Mouse (Mus musculus) Patski (cell line): ENCODE results near the gene Rab3il1. TPM values are rescaled to one million over a fixed set of nuclear protein-coding genes. Genes with fewer than 3 reads are reported as not detected.

Source experiments
- ATAC-seq: fragments of 100-300 bp; one replicate; pipeline ENCODE4 v1.8.0; 2021
- CTCF ChIA-PET: fragments of 350-600 bp; sonication (Branson Sonifier 250); formaldehyde crosslinking; loops from one replicate; lab custom pipeline; 2022; ENCODE audit warnings: inconsistent platforms; lab: Charles Lee
- POLR2A ChIA-PET: fragments of 350-600 bp; sonication (Branson Sonifier 250); formaldehyde crosslinking; loops from one replicate; lab custom pipeline; 2022; ENCODE audit warnings: antibody characterized with exemption, inconsistent platforms; lab: Charles Lee
- DNase-seq: peaks from one replicate; pipeline ENCODE4 v3.0.0-alpha.2; 2011; ENCODE audit warnings: low read depth, low spot score
- H3K27me3 ChIP-seq: fragments of 371-371 bp; one replicate; pipeline ENCODE4 v1.5.1; 2021
- CTCF ChIP-seq: fragments of 100-300 bp; IDR thresholded peaks from one replicate; pipeline ENCODE4 v1.5.1; 2021
- in situ Hi-C: fragments of 300-500 bp; cut with MboI; formaldehyde crosslinking; loops from 3 replicates; pipeline ENCODE4 v1.11.1; 2018; ENCODE audit warnings: low pct_unique_long_range_greater_than_20kb, mixed read lengths
- polyA plus RNA-seq: library from polyadenylated mRNA; unstranded; gene quantifications from one replicate; pipeline ENCODE4 v1.2.3, GENCODE M21; 2021

Gene Rab3il1
- polyA plus RNA-seq, 1 experiment from 2014 or later: 0.71 TPM

DNA sequence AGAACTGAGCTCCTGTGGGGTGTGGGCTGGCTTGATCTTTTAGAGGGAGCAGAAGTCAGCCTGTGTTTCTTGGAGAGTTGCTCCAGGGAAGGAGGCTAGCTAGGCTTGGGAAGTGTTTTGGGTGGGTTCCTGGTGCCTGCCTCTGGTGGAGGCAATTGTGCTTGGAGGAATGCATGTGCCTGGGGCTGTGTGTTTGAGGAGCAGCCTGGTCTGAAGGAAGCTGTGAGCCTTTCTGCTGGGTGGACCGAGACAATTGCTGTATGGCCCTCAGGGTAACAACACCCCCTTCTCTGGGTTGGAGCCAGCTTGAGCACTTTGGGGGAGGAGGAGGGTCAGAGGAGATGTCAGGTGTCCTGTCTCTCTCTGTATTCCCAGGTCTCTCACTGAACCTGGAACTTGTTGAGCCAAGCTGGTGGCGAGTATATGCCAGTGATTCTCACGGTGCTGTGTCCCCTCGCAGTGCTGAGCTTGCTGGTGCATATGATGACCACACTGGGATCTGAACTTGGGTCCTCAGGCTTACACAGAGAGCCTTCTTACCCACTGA, 17.8 kb downstream of the Rab3il1 start:
- ChIA-PET CTCF (interaction anchor here (0.7 to 4.1 kb wide), 7 partner anchors 12 to 95 kb away, joined by 3 to 19 read pairs (median 4); partner anchors contain the start of gene Best1), POLR2A (interaction anchor here (0.5 kb wide), 1 partner anchor 109 kb away, joined by 5 read pairs; no protein-coding TSS in a partner anchor)
- H3K27me3 ChIP-seq: no peaks in the 10 kb centered on the region
- in situ Hi-C loops: no loop called here
- TF ChIP-seq CTCF: no peak
- no peak for ATAC-seq
- DNase-seq: no peak

- in situ Hi-C loops: no loop called here
- DNase-seq: no peak
- no peaks in the 10 kb centered on the region for H3K27me3 ChIP-seq
- ATAC-seq: no peak
- ChIA-PET CTCF (interaction anchor here (0.7 to 4.1 kb wide), 9 partner anchors 10 to 111 kb away, joined by 3 to 36 read pairs (median 6); partner anchors contain the start of genes Best1 and Rab3il1), POLR2A (interaction anchor here (0.8 to 2.1 kb wide), 4 partner anchors 11 to 68 kb away, joined by 3 to 4 read pairs (median 4); no protein-coding TSS in a partner anchor)
- no peak for TF ChIP-seq CTCF
Measured at GRCm38 (mm10) chr19:10021981-10022380, 20.5 kb downstream of the Rab3il1 start.

DNA sequence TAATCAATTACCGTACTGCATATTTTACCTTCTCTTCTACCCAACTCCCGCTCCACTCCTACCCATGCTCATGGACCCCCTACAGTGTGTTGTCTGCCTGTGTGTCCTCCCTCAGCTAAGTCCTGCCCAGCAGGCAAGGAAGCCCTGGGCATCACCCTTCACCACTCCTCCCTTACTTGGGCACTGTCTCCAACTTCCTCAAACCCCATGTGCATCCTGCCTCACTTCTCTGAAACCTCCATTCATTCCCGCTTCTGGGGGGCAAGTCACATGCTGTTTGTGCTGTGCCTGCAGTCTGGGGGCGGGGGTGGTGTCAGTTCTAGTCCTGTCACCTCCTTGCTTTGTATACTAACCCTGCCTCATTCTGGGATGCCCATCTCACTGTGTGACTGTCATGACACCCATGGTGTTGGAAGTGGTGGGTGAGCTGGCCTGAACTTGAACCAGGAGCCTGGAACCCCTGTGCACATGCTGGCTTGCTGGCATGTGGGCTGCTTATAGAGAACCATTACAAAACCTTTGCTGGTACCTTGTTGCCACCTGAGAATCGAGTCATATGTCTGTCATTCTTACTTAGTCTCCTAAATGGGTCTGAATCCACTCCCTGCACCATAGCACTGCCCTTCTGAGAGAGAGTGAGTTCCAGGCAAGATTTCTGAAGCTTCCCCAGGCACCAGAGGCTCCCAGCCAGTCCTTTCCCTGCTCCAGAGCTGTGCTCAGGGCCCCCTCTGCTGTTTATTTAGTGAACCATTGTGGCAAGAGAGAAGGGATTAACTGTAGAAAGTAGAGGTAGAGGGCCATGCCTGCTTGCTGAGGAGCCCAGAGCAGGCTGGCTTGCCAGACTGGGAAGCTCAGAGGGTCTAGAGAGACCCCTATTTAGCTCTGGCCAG, 21.2 kb downstream of the Rab3il1 start:
- DNase-seq: no peak
- ChIA-PET POLR2A (interaction anchor here (0.8 to 2.1 kb wide), 4 partner anchors 10 to 67 kb away, joined by 3 to 4 read pairs (median 4); no protein-coding TSS in a partner anchor), CTCF (interaction anchor here (0.7 to 4.1 kb wide), 13 partner anchors 8 to 111 kb away, joined by 3 to 36 read pairs (median 6); partner anchors contain the start of genes Best1 and Rab3il1)
- no peak for TF ChIP-seq CTCF
- ATAC-seq: peak; percentile 71
- in situ Hi-C loops: no loop called here
- no peaks in the 10 kb centered on the region for H3K27me3 ChIP-seq

GRCm38 (mm10) chr19:10023304-10023758, 21.9 kb downstream of the Rab3il1 start:
- ATAC-seq: peak; percentile 31
- no peaks in the 10 kb centered on the region for H3K27me3 ChIP-seq
- CTCF ChIA-PET: interaction anchor here (1.4 to 4.1 kb wide), 10 partner anchors 8 to 112 kb away, joined by 4 to 36 read pairs (median 7); partner anchors contain the start of genes Best1 and Rab3il1

DNA sequence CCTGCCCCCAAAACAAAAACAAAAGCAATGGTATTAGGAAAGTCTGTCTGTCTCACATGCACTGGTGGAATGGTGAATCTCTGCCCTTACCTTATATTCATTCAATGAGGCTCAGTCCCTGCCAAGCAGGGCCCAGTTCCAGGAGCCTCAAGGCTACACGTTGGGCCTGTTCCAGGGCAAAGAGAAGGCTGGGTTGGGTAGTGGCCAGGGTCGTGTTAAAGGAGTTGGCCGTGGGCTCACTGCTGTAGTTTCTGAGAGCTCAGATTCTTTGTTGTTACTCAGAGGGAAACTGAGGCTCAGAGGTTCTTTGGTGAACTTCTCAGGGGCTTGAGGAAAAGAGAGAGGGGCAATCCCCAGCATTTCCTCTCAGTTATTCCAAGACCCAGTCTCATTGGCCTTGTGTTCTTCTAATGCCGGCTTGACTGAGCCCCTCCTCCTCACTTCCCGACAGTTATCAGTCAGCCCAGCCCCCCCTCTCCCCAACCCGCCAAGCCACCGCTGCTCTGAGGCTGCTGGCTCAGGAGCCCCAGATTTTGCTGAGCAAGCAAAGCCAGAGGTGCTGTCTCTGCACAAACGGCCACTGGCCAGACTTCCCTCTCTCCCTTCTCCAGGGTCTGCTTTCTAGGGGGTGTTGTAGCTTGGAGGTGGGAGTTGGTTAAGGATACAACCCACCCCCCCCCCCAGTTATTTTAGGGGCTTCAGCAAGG, 23.9 kb downstream of the Rab3il1 start:
- CTCF ChIA-PET: interaction anchor here (0.8 to 2.5 kb wide), 4 partner anchors 10 to 109 kb away, joined by 3 to 7 read pairs (median 3); no protein-coding TSS in a partner anchor
- no peak for TF ChIP-seq CTCF
- ATAC-seq (no peak), DNase-seq (no peak)
- POLR2A ChIA-PET: no interaction called here
- in situ Hi-C loops: no loop called here
- H3K27me3 ChIP-seq: no peaks in the 10 kb centered on the region

More at GRCm38 (mm10) chr19:10023304-10023758, 21.9 kb downstream of the Rab3il1 start:
- DNase-seq: no peak
- no peak for TF ChIP-seq CTCF
- in situ Hi-C loops: no loop called here
- POLR2A ChIA-PET: interaction anchor here (1.7 to 2.1 kb wide), 2 partner anchors 10 to 67 kb away, joined by 4 read pairs; no protein-coding TSS in a partner anchor

DNA sequence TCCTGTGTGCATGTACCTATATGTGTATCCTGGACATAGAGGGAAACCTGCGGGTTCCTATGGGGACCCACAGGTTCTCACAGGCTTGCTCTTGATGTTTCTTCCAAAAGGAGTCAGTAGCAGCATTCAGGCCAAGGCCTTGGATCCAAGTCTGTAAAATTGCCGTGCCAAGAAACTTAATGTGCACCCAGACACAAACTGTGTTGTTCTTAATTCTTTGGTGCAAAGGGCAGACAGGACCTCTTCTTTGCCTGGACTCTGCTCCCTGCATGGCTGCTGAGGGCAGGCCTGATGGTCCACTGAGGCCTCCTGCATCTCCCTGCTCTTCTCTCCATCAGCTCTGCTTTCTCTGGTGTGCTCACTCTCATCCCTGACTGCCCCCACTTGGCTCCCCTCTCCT, 28.3 kb downstream of the Rab3il1 start:
- ATAC-seq (no peak), DNase-seq (no peak)
- no peaks in the 10 kb centered on the region for H3K27me3 ChIP-seq
- POLR2A ChIA-PET: interaction anchor here (0.6 kb wide), 1 partner anchor 8 kb away, joined by 3 read pairs; no protein-coding TSS in a partner anchor
- in situ Hi-C loops: no loop called here
- CTCF ChIA-PET: interaction anchor here (0.6 to 3.0 kb wide), 4 partner anchors 9 to 394 kb away, joined by 3 to 11 read pairs (median 4); no protein-coding TSS in a partner anchor
- TF ChIP-seq CTCF: no peak

DNA sequence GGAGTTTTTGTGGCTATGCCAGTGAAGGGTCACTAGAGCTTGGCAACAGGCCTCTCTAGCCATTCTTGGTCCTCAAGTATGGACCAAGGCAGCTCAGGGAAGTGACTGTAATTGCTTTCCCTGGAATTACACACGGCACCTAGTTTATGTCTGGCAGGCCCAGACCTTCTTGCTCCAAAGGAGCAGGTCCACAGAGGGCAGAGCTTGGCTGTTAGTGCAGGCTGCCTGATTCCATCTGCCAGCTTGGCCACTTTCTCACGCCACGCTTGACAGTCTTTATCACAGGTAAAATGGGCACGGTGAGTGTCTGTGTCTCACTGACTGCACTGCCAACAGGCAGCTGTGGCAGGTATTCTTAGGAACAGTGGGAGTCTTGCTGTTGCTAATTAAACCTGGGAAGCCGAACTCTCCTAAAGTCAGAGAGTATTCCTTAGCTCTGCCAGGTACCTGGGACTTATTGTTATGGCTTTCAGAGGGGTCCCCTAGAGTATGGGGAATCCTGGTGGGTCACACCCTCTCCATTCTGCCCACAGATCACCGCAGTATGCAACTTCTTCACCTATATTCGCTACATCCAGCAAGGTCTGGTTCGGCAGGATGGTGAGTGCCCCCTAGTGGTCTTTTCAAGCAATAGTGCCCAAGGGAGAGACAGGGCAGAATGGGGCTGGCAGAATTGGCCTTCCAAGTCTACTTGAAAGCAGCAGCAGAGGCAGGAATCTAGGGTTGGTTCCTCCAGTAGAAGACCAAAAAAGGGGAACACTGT, 31.9 kb downstream of the Rab3il1 start:
- no peaks in the 10 kb centered on the region for H3K27me3 ChIP-seq
- ATAC-seq: peak; percentile 36
- ChIA-PET POLR2A (interaction anchor here (1.4 kb wide), 1 partner anchor 10 kb away, joined by 4 read pairs; no protein-coding TSS in a partner anchor), CTCF (interaction anchor here (0.9 to 8.3 kb wide), 18 partner anchors 10 to 165 kb away, joined by 3 to 78 read pairs (median 4); partner anchors contain the start of genes Best1 and Rab3il1)
- DNase-seq: no peak
- in situ Hi-C loops: no loop called here
- no peak for TF ChIP-seq CTCF

GRCm38 (mm10) chr19:10034356-10034755, 32.9 kb downstream of the Rab3il1 start:
- H3K27me3 ChIP-seq: no peaks in the 10 kb centered on the region
- no peak for DNase-seq
- ChIA-PET CTCF (interaction anchor here (0.7 to 8.3 kb wide), 23 partner anchors 9 to 174 kb away, joined by 3 to 78 read pairs (median 4); partner anchors contain the start of genes Best1 and Rab3il1), POLR2A (interaction anchor here (0.6 kb wide), 1 partner anchor 13 kb away, joined by 6 read pairs; no protein-coding TSS in a partner anchor)
- no peak for TF ChIP-seq CTCF
- in situ Hi-C loops: no loop called here
- ATAC-seq: no peak
